Mouse (Mus musculus) spleen, adult 2 months (tissue): ENCODE results near the gene Ubc.

Source experiments
- CTCF ChIP-seq: fragments of 200-500 bp; IDR thresholded peaks from 2 replicates; pipeline ENCODE4 v1.5.1; 2011; ENCODE audit warnings: mild to moderate bottlenecking, inconsistent platforms; ENCODE audit not compliant: insufficient read depth, insufficient read length, insufficient replicate concordance; ENCODE audit errors: extremely low read depth
- POLR2A ChIP-seq: fragments of 200-500 bp; IDR thresholded peaks from 2 replicates; pipeline ENCODE4 v1.6.1; 2011; ENCODE audit warnings: low read depth, low read length, inconsistent platforms

GRCm38 (mm10) chr5:125372027-125372426 lies 18.0 kb downstream of the Ubc start:
- TF ChIP-seq CTCF = no peak
- no peak for TF ChIP-seq POLR2A
